Mouse (Mus musculus) thymus, postnatal 10 days (tissue): ENCODE data around the gene Hesx1.

Experiments
- DNase-seq, 2 experiments: peaks; one replicate each; pipeline ENCODE4 v3.0.0; 2021; ENCODE audit warnings: low spot score in 2 of 2

The Hesx1 gene

DNA sequence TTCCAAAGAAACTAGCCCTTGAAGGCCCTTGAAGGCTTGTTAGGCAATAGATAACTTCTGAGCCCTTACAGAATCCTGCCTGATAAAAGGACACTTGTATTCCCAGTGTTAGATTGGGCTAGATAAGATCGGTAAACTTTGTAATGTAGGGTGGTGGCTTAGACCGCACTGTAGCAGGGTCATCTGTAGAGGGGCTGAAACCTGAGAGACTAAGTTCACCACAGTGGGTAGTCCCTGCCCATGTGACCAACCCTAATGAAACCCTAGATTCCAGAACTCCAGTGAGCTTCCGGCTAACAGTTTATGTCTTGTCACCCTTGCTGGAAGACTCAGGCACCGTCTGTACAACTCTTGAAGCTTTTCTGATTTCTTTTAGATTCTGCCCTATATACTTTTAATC, 19.4 kb downstream of the Hesx1 start:
- DNase-seq, result no peak

GRCm38 (mm10) chr14:27017936-27018335, 23.7 kb downstream of the Hesx1 start:
- DNase-seq, result no peak

GRCm38 (mm10) chr14:27019850-27020249, 25.6 kb downstream of the Hesx1 start:
- no peak for DNase-seq

DNA sequence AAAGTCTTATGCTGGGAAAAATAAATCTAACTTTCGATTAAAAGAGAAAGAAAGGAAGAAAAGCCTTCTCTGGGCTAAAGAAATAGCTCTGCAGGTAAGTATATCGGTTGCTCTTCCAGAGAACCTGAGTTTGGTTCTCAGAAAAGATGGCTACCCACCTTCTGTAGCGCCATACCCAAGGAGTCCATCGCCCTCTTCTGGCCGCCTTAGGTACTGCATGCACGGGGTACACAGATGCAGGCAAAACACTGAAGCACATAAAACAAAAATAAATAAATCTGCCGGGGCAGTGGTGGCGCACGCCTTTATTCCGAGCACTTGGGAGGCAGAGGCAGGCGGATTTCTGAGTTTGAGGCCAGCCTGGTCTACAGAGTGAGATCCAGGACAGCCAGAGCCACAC, 28.7 kb downstream of the Hesx1 start:
- peak; percentile 60 to 80 for DNase-seq

DNA sequence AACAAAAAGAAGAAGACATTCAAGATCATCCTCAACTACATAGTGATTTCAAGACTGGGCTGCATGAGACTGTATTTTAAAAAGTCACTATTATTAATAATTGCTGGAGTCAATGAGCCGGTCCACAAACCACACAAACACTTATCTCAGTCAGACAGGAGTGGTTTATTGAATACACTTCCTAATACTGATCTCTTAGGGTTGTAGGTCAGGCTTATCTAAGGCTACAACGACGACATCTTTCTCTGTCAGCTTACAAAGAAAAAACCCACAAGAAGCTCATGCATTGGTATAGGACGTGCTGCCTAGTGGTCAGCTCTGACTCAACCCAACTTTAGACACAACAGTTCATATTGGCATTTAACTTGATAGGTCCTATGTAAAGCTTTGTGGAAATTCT, 30.4 kb downstream of the Hesx1 start:
- no peak for DNase-seq

- DNase-seq, result peak in 1 of 2 experiments; percentile 59
Observed at GRCm38 (mm10) chr14:27029771-27030173, 35.6 kb downstream of the Hesx1 start.

- DNase-seq, result peak; percentile 42 to 76
Observed at GRCm38 (mm10) chr14:27031142-27031541, 36.9 kb downstream of the Hesx1 start.

DNA sequence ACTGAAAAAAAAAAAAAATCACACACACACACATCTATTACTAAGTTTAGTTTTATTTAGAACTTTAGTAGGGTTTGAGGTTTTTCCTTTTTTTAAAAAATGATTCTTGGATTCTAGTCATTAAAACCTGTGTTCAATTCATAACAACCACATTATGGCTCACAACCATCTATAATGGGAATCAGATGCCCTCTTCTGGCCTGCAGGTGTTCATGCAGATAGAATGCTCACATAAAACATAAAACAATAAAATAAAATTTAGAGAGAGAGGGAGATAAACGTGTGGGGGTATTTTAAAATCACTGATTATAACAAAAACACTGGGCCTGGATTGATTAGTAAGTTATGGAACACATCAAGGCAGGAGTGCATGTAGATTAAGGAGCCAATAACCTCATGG, 43.3 kb downstream of the Hesx1 start:
- no peak for DNase-seq

GRCm38 (mm10) chr14:27038783-27039182, 44.6 kb downstream of the Hesx1 start, which contains the start of gene Il17rd:
TSS of gene Il17rd (plus strand) at chr14:27038941.
- DNase-seq, result peak; percentile 35 to 42

GRCm38 (mm10) chr14:27039281-27040248, 45.3 kb downstream of the Hesx1 start:
- DNase-seq, result peak in 1 of 2 experiments; percentile 31

GRCm38 (mm10) chr14:27040451-27040850, 46.2 kb downstream of the Hesx1 start:
- no peak for DNase-seq

GRCm38 (mm10) chr14:27042280-27042983, 48.2 kb downstream of the Hesx1 start:
- no peak for DNase-seq

- DNase-seq, result no peak
Observed at GRCm38 (mm10) chr14:27043416-27043815, 49.2 kb downstream of the Hesx1 start.

DNA sequence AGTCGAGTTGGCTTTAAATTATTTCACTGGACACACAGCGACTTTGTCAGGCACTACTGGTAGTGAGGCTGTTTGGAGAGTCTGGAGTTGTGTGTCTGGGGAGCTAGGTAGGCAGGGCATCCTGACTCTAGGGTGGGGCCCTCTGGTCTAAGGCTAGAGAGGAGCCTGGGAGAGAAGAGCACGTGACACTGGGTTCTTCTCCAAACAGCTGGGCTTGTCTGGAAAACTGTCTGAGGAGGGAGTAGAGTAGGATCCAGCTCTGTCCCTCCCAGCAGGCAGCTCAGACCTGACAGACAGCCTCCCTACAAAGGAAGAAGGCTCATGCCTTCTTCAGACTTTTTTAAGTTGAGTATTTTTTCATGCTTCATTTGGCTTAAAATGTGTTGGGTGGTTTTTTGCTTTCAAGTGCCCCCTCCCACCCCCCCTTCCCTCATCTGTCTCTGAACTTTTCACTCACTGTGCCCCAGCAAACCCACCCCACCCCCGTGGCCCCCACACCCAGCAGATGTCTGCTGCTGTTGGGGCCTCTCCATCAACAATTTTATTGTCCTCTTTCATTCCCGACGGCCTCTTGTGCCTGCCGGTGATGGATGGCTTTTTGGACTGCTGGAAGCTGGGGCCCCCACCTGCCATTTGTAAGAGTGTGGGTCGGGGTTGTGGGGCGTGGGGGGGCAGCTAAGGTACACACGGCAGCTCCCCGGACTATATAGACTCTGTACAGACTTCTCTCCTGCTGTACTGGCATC, 50.2 kb downstream of the Hesx1 start:
- no peak for DNase-seq

DNA sequence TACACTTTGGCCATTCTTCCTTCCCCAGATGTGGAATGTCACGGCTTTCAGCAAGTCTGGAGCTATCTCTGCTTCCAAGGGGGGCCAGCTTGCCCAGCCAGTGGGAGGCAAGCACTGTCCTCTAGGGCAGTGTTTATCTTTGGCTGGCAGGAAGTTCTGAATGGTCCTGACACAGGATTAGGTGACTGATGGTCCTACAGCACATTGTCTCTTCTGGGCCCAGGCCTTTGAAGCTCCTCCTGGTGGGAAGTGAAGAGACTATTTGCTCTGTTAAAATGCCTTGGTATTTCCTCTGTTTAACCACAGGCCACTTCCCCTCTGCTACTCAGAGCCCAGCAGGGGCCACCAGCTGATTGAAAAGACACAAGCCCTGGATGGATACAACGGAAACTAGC, 50.7 kb downstream of the Hesx1 start:
- DNase-seq, result no peak

- no peak for DNase-seq
Observed at GRCm38 (mm10) chr14:27048231-27048956, 54.2 kb downstream of the Hesx1 start.

- no peak for DNase-seq
Observed at GRCm38 (mm10) chr14:27050043-27050442, 55.8 kb downstream of the Hesx1 start.

DNA sequence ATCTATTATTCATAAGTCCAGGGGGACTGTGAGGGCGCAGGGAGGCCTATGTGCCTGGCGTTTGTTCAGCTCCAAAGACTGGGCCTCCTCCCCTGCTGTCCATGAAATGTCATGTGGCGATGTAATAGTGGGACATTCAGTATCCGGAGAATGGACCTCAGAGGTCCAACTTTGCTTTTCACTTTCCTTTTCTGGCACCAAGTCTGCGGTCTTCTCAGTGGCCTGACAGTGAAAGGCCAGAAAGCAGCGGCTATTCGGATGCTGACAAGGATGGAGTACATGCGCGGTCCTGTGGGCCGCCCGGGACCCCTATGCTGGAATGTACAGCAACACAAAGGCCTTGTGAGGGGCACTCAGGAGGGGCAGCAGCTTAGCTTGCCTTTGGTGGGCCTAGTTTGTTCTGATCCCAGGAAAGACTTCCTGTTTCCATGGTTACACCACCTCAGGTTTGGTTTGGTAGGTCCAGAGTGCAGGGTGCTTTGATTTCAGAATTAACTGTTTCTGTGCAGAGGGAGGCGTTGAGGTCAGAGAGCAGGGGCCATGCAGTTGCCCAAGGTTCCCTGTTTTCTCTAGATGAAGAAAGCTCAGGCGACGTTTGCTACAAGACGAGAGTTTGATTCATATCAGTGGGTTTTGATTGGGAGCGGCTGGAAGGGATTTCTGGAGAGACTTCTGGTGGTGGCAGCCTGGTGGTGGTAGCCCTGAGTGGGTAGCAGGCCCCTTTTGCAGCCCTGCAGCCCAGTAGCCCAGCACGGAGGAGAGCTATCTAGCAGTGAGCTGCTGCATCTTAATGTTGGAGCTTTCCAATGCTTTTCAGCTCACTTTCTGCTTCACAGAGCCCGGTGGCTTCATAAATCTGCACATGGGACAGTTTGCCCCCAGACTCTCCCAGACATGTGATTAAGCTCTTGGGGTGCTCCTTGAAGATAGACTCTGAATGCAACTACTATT, 56.6 kb downstream of the Hesx1 start:
- no peak for DNase-seq

DNA sequence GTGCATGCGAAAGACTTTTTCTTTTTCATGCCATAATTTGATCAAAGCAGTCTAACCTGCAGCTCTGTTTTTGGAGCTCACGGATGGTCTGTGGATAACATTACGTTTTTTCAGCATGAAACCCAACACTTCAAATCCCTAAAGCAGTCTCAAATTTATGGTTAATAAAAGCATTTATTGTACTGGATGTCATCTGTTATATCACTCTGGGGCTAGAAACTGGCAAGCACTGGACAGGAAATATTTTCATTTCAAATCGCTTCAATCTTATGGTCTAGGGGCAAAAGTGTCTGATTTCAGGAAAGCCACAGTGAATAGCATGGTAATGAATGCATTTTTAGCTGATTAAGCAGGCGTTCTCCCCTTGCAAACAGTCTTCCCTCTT, 57.3 kb downstream of the Hesx1 start:
- no peak for DNase-seq
